ENCODE assay signal across 8 mouse cellular contexts in genomic region chr3:89456726-89457665, GRCm38 (mm10). TPM values are rescaled to one million over a fixed set of nuclear protein-coding genes. Genes with fewer than 3 reads are reported as not detected.
DNase-seq lines count a peak whose midpoint lies in the region; ATAC-seq lines count a peak whose summit lies in the region.

No protein-coding gene starts in this region.

- ATAC-seq in midbrain, embryonic 14.5 days (ENCODE audit: low FRiP score, low TSS enrichment) = no peak
- no peak for ATAC-seq in midbrain, embryonic 13.5 days
- ATAC-seq in common myeloid progenitor, adult 5-6 weeks (replicated peaks; ENCODE audit: low read depth, poor library complexity, severe bottlenecking) = peak; percentile 75

- H3K27ac ChIP-seq in midbrain, embryonic 14.5 days (replicated peaks; ENCODE audit: low read depth, low read length) = no peak overlapping the region
- no peak overlapping the region for H3K27ac ChIP-seq in midbrain, embryonic 13.5 days

- H3K4me2 ChIP-seq in midbrain, embryonic 14.5 days (ENCODE audit: low read length) = no peak overlapping the region
- H3K4me2 ChIP-seq in midbrain, embryonic 13.5 days (replicated peaks) = no peak overlapping the region

- H3K9ac ChIP-seq in midbrain, embryonic 14.5 days (replicated peaks; ENCODE audit: low read length) = no peak overlapping the region
- H3K9ac ChIP-seq in midbrain, embryonic 13.5 days (replicated peaks) = no peak overlapping the region

- H3K36me3 ChIP-seq in midbrain, embryonic 14.5 days (ENCODE audit: control insufficient read depth, insufficient read depth, low read length) = no peaks in the 10 kb centered on the region
- peaks cover 7% of the 10 kb centered on the region for H3K36me3 ChIP-seq in midbrain, embryonic 13.5 days

- WGBS in midbrain, embryonic 14.5 days = 31% methylated on average over 10 of the region's 10 CpGs
- 28% methylated on average over 10 of the region's 10 CpGs for WGBS in midbrain, embryonic 13.5 days

- H3K27me3 ChIP-seq in midbrain, embryonic 14.5 days (ENCODE audit: control insufficient read depth, insufficient read depth, low read length) = no peaks in the 10 kb centered on the region
- H3K27me3 ChIP-seq in midbrain, embryonic 13.5 days = no peaks in the 10 kb centered on the region

- no peak overlapping the region for H3K4me3 ChIP-seq in midbrain, embryonic 14.5 days (replicated peaks; ENCODE audit: low read depth, low read length)
- H3K4me3 ChIP-seq in midbrain, embryonic 13.5 days (replicated peaks) = no peak overlapping the region

- DNase-seq in midbrain, embryonic 14.5 days = peak; percentile 80
- DNase-seq in R1 (ENCODE audit: low read depth, low spot score) = peak; percentile 93
- DNase-seq in heart, postnatal 10 days = peak; percentile 63 to 84
- DNase-seq in left cerebral cortex, postnatal 25 days (ENCODE audit: low spot score in 2 of 2) = peak; percentile 43 to 53
- peak; percentile 86 for DNase-seq in mesoderm, embryonic 11.5 days (ENCODE audit: low read depth, low spot score)
- DNase-seq in thymus, postnatal 25 days = peak; percentile 84

- H3K4me1 ChIP-seq in midbrain, embryonic 14.5 days (ENCODE audit: control insufficient read depth, insufficient read depth, low read length) = peaks cover 8% of the 10 kb centered on the region; the same call in 1 of the 2 replicates
- H3K4me1 ChIP-seq in midbrain, embryonic 13.5 days (replicated peaks) = peaks cover 19% of the 10 kb centered on the region

- H3K9me3 ChIP-seq in midbrain, embryonic 14.5 days (ENCODE audit: control insufficient read depth, low read length) = no peaks in the 10 kb centered on the region
- H3K9me3 ChIP-seq in midbrain, embryonic 13.5 days = no peaks in the 10 kb centered on the region

- intact Hi-C loops in heart, postnatal 10 days (cut with DNase I) = loop anchor here (2.0 to 5.0 kb wide), 2 partner anchors 28 to 230 kb away; no protein-coding TSS in a partner anchor
- intact Hi-C loops in left cerebral cortex, postnatal 25 days (cut with DNase I) = loop anchor here (5.0 kb wide), 2 partner anchors 230 to 400 kb away; no protein-coding TSS in a partner anchor

RNA-seq across cellular contexts. Expression of gene Pmvk, which starts 2.7 kb away (rescaled TPM):
- 106 and 132 TPM in 2 replicates for polyA plus RNA-seq in midbrain, embryonic 14.5 days (2014; fragmentation: Nextera tagmentation; extraction: Ambion mirVana)
- 99.9 and 104 TPM in 2 replicates for polyA plus RNA-seq in midbrain, embryonic 13.5 days (2015; fragmentation: Nextera tagmentation; extraction: Ambion mirVana)
- total RNA-seq in common myeloid progenitor, adult 5-6 weeks (2017) = 20.7 and 22.1 TPM in 2 replicates
- 10 to 100 TPM in 1 of 2 experiments, 1 to 10 TPM in 1; 8.9 to 12.1 TPM for total RNA-seq in heart, postnatal 10 days (2021)
- 10 to 100 TPM; 31.0 to 33.1 TPM for total RNA-seq in left cerebral cortex, postnatal 25 days (2021)

RNA-seq across cellular contexts. Expression of gene Pbxip1, which starts 20.5 kb away (rescaled TPM):
- 7.6 and 9.7 TPM in 2 replicates for polyA plus RNA-seq in midbrain, embryonic 14.5 days (2014; fragmentation: Nextera tagmentation; extraction: Ambion mirVana)
- 12.2 and 14.1 TPM in 2 replicates for polyA plus RNA-seq in midbrain, embryonic 13.5 days (2015; fragmentation: Nextera tagmentation; extraction: Ambion mirVana)
- 13.6 and 21.3 TPM in 2 replicates for total RNA-seq in common myeloid progenitor, adult 5-6 weeks (2017)
- total RNA-seq in heart, postnatal 10 days (2021) = 10 to 100 TPM; 66.5 to 66.8 TPM
- total RNA-seq in left cerebral cortex, postnatal 25 days (2021) = 10 to 100 TPM; 37.5 to 38.6 TPM

RNA-seq across cellular contexts. Expression of gene Pygo2, which starts 27.0 kb away (rescaled TPM):
- 43.4 and 50.6 TPM in 2 replicates for polyA plus RNA-seq in midbrain, embryonic 14.5 days (2014; fragmentation: Nextera tagmentation; extraction: Ambion mirVana)
- 37.4 and 43.4 TPM in 2 replicates for polyA plus RNA-seq in midbrain, embryonic 13.5 days (2015; fragmentation: Nextera tagmentation; extraction: Ambion mirVana)
- total RNA-seq in common myeloid progenitor, adult 5-6 weeks (2017) = 13.5 and 13.9 TPM in 2 replicates
- 10 to 100 TPM; 16.8 to 22.3 TPM for total RNA-seq in heart, postnatal 10 days (2021)
- 10 to 100 TPM; 51.6 to 60.2 TPM for total RNA-seq in left cerebral cortex, postnatal 25 days (2021)

RNA-seq across cellular contexts. Expression of gene Shc1, which starts 38.8 kb away (rescaled TPM):
- 5.9 and 10.2 TPM in 2 replicates for polyA plus RNA-seq in midbrain, embryonic 14.5 days (2014; fragmentation: Nextera tagmentation; extraction: Ambion mirVana)
- polyA plus RNA-seq in midbrain, embryonic 13.5 days (2015; fragmentation: Nextera tagmentation; extraction: Ambion mirVana) = 17.3 and 17.8 TPM in 2 replicates
- 28.2 and 41.0 TPM in 2 replicates for total RNA-seq in common myeloid progenitor, adult 5-6 weeks (2017)
- total RNA-seq in heart, postnatal 10 days (2021) = 10 to 100 TPM; 59.1 to 62.1 TPM
- total RNA-seq in left cerebral cortex, postnatal 25 days (2021) = 10 to 100 TPM; 10.7 to 14.6 TPM

RNA-seq across cellular contexts. Expression of gene Cks1b, which starts 38.8 kb away (rescaled TPM):
- polyA plus RNA-seq in midbrain, embryonic 14.5 days (2014; fragmentation: Nextera tagmentation; extraction: Ambion mirVana) = 103 and 115 TPM in 2 replicates
- polyA plus RNA-seq in midbrain, embryonic 13.5 days (2015; fragmentation: Nextera tagmentation; extraction: Ambion mirVana) = 176 and 177 TPM in 2 replicates
- total RNA-seq in common myeloid progenitor, adult 5-6 weeks (2017) = 151 and 194 TPM in 2 replicates
- total RNA-seq in heart, postnatal 10 days (2021) = 10 to 100 TPM; 26.6 to 26.9 TPM
- 1 to 10 TPM; 1.9 to 3.1 TPM for total RNA-seq in left cerebral cortex, postnatal 25 days (2021)
